Mouse (Mus musculus) adrenal gland, postnatal 4 days (tissue): ENCODE measurements at regions not wholly inside any gene's neighbourhood (a gene's known extent, or its start where the extent isn't known, plus 50 kb on each side); places are given as distances from the start of the nearest gene placed in this dataset.

ENCODE experiments used
- DNase-seq, 2 experiments: peaks; one replicate each; pipeline ENCODE4 v3.0.0; 2021 to 2022; ENCODE audit warnings: low spot score in 2 of 2, mixed read lengths in 2 of 2

DNA sequence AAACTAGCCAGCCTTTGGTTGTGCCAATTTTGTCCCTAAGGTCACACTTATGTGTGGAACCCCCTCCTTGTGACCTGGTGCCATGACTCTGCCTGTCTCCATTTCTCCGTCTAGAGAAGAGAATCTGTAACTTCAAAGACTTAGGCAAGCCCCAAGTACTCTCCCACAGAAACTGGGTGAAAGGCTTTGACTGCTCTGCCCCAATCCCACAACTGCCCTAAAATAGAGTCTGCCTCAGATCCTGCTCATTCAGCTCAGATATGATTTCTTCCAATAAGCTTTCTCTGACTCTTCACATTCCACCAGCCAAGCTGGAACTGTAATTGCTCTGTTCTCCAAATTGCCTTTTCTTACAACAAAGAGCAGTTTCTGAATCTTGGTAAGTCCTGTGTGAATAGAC lies 107.4 kb upstream of the Bcl6 start:
- DNase-seq: no peak

DNA sequence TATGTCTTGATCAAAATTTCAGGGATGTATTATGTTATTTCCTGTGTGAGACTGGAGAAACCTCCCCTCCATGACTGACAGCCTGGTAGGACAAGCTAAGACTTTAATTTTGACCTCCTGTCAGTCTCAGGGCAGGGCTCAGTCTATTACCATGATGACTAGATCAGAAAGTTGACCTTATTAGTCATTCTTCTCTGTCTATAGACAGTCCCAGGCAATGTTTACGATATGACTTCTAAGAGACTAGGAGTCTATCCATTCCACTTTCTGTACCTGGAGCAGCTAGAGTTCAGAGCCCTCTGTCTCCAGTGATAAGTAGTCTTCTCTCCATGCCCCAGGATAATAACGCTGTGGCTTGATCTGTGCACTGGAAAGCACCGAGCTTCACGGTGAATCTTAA lies 107.0 kb upstream of the Bcl6 start:
- no peak for DNase-seq

DNA sequence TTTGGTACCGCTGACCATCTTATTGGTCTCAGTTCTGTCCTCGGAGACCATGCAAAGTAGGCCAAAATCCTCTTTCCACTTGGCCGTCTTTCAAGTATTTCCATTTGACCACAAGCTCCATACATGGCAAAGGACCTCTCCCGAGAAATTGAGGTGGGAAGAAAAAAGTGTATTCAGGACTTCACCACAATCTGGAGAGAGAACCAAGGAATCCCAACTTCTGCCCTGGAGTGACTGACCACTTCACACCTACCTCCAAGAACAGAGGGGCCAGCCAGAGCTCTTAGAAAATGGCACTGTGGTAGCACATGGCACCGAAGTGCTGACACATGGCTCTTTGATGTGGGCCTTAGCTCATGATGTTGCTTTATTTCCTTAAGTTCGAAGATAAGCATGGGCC lies 105.9 kb upstream of the Bcl6 start:
- DNase-seq: no peak

DNA sequence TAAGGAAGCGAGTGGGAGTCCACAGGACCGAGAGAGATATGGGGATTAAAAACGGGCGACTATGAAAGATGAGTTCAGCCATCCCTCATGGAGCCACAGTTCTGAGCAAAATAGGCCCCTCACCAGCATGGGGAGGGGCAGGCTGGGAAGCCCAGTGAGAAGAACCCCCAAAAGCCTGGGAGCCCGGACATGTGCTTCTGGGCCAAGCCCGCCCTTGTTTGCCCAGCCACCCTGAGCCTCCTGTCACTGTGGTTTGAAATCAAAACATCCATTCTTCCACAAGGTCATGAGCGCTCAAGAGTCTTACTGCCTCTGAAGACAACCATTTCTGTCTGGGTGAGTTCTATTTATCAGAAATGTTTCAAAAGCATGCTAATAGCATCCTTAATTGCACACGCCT lies 105.0 kb upstream of the Bcl6 start:
- DNase-seq: no peak

DNA sequence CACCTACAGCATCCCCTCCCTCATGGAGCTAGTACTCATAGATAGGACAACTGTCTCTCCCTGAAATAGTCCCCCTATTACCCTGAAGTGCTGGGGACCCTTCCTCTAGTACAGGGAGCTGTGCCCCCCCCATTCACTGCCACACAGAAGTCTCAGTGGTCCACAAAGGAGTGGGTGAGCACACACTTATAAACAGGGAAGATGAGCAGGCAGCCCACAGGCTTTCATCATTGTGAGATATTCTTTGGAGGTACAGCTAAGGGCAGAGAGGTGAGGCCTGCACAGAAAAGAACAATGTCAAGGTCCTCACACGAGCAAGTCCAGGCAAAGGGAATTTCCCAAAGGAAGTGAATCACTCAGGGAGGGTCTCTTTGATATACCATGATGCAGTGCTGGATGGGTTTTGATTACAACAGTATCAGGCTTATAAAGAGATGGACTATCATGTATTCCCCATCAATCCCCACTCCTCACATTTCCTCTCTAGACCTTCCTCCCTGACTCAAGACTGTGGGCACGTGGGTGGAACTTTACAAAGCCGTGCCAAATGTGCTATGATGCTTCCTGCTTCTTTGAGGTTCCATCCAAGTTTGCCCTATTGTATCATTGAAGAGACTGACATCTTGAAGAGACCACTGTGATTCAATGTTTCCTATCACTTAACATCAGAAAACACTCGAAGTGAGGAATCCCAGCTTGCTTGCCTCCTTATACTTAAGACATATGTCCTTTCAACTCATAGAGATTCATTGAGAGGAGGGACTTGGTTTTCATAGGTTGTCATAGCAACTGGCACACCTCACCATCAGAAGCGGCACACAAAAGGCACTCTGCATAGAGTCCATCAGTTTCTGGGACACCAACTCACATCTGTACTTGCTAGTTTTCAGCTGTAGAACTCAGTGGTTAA lies 104.2 kb upstream of the Bcl6 start:
- DNase-seq: no peak

DNA sequence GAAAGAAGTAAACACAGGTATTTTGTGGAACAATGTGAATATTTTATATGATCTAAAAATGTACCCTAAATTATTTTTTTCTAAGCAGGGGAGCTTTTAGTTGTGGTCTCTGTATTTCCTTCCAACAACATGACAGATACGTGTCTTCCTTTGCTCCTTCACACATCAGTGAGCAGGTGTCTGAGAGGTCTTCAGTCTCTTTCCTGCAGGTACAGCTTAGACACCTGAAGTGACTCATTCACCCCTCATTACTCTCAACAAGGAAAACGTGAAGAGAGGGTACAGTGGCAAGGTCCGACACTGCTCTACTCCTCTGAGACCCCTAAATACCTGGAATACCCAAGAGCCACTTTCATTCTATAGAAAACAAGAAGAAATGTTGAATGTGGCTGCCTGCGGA lies 103.5 kb upstream of the Bcl6 start:
- no peak for DNase-seq

DNA sequence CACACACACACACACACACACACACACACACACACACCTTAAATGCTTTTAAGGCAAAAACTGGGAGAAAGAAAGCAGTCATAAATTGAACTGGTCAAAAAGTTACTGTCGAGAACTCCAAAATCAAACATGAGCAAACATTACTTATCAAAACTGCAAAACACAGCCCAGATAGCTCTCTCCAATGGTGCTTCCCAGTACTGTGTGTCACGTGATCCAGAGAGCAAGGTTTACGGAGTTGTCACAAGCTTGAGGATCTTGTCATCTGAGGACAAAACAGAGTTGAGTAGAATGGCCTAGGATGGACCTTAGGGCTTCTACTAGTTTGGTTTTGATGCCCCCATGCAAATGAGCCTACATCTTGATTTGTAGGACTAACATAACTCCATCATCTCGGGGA lies 102.3 kb upstream of the Bcl6 start:
- no peak for DNase-seq

DNA sequence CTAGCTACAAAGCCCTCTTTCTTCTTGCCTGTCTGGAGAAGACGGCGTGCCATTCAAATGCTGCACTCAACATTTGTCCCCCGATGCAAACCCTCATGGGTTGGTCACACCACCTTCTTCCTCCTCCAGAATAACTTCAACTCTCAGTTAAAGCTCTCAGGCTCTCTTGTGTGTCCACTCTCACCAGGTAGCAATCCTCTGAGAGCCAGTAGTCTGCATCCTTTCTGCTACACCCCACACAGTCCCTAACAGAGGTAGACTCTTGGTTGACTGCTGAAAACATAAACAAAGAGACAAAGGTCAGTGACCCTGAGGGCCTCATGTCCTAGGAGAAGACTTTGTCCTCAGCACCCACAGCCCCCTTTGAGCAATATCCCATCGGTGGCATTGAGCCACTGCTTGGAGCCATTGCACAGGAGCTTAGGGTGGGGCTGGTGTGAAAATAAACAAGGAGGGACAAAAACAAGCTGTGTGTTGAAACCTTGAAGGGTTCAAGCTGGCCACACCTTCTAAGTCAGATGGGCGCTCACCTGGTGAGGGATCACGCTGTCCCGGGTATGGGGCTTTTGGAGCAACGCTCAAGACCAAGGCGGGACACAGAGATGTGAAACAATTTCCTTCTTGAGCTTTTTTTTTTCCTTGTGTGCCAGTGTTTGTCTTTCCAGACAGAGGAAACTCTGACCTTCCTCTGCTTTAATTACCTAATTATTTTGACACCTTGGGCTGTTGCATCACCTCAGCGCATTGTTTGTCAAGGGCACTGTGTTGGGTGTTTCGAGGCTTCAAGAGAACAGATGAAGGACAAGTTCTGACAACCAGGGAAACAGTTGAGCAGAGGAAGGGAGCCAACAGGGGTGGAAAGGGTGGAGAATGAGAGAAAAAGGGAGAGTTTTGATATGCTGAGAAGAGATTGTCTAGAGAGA lies 101.4 kb upstream of the Bcl6 start:
- DNase-seq: no peak

DNA sequence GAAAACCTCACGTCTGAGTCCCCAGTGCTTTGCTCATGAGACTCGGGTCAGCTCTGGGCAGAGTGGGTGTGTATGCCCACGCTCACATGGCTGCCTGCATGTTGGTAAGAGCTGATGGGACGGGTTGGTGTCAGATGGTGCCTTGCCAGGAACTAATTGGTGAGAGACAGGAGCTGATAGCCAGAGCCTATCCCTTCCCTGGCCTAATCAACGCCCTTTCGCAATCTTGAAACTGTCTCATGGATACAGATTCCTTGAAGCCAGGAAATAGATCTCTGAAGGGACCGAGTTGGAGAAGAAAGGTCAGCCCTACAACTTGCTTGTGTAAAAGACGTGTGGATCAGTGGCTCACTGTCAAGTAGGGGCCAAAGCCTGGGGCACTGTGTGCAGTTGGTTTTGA lies 95.3 kb upstream of the Bcl6 start:
- DNase-seq: no peak

DNA sequence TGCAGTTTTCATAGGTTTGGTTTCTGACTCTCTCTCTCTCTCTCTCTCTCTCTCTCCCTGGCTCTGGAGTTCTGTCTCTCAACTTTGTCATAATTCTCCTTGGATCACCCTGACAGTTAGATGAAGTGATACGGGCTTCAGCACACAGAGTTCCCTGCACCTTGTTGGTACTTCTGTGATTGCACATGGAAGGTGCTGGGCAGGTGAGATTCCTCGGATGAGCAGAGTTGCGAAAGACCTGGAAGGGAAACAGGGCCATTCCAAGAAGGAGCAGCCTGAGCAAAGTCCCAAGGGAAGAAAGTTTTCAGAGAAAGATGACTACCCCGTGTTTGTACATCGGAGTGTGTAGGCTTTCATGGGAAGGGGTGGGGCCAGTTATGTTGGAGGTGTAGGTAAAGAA lies 91.8 kb upstream of the Bcl6 start:
- no peak for DNase-seq

DNA sequence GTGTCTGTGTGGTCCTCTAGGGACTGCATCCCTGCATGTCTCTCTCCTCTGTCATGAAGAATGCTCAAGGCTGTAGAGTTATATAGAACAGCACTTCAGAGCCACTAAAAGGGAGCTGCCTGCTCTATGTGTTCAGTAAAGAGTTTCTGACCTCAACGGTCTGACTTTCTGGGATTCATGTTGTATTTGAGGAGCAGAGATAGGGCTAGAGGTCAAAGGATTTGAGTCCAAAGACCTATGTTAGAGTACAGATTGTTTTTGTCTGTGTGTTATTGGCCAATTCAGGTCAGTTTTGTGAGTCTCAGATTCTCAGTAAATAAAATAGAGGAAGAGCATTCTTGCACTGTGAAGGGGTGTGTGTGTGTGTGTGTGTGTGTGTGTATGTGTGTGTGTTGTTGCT lies 90.0 kb upstream of the Bcl6 start:
- no peak for DNase-seq

DNA sequence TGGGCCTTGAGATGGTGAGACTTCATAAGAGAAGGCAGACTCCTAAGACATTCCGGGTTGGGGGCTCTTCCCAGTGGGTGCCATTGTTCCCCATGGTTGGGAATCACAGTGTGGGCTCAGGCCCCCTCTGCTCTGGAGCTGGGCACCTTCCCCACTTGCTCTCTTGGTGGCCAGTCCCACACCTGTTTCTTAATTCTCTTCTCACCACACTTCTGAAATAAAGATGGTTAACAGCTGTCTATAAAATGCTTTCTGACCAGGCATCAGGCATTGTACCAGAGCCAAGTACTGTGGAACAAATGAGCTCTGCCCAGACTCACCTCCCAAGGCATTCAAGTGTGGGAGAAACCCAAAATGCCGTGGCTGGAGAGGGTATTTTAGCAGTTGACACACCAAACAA lies 88.8 kb upstream of the Bcl6 start:
- no peak for DNase-seq

DNA sequence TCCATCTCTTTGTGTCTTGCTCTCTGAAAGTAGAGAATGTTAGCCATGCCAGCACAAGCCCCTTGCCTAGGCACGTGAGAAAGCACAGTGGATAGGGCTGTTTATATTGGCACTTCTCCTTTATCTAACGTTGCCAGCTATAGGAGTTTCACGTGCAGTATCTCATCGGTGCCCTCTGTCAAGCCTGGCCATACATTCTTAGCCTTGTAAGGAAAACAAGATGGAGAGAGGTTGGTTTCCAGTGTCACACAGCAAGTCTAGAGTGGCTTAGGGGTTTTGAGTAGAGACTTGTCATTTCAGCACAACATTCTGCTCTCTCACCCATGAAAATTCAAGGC lies 88.1 kb upstream of the Bcl6 start:
- DNase-seq: no peak

DNA sequence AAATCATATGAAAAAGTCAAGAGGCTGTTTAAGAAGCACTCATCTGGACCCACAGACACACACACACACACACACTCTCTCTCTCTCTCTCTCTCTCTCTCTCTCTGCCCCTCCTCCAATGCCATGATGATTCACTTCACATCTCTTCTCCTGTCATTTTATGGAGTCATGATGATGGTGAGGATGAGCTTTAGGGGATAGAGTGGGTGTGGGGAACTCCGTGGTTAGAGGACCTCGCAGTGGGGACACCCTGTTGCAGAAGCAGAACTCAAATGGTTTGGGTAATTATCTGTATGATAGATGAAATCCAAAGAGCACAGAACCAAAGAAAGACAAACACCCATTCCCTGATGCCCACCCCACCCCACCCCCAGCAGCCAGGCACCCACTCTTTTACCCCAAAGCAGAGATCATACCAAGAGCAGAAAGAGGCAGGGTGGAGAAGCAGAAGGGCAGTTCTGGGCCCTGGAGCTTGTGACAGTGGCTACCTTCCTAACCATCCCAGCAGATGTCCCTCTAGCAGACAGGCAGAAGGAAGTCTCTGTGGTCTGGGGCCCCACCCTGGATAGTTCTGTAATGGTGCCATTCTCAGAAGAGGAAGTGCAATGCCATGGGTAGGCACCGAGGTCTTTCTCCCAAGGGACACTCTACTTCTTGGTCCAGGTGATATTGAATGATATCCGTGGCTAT lies 87.6 kb upstream of the Bcl6 start:
- DNase-seq: no peak

DNA sequence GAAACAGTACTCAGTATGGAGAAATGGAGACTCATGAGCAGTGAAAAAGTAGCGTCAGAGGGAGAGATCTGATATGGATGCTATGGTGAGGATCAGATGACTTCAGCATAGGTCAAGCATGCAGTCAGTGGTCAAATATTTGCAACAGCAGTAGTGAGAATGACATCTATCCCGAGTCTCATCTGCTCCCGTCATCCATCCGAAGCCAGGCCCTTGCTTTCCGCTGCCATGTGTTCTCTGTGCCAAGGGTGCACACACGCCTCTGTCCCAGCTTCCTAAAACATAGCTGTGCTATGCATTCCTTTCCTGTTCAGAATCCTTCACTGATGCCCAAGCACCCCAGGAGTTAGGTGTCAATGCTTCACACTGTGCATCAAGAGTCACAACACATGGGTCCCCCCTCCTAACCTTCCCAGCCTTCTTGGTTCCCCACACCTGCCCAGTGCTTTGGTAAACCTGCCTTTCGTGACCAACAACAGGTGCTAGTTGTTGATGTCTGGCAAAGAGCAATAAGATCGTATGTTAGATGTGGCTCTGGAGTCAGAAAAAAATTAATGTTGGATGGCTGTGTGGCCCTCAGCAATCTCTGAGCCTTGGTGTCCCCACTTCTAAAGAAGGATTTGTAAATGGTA lies 85.1 kb upstream of the Bcl6 start:
- DNase-seq: no peak

DNA sequence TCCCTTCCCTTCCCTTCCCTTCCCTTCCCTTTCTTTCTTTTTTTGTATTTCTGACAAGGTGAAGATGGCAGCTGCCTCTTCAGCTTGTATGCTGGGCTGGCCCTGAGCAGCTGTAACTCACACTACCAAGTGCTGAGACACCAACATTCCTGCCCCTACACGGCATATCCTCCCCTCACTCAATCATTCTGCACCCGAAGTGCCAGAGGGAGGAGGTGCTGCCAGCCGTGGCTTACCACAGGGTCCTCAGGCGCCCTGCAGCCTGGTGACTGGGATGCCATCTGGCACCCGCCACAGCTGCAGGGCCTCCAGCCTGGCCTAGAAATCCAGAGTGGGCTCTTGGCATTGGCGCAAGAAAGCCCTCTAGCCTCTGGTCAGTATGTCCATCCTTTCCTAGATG lies 84.4 kb upstream of the Bcl6 start:
- no peak for DNase-seq

DNA sequence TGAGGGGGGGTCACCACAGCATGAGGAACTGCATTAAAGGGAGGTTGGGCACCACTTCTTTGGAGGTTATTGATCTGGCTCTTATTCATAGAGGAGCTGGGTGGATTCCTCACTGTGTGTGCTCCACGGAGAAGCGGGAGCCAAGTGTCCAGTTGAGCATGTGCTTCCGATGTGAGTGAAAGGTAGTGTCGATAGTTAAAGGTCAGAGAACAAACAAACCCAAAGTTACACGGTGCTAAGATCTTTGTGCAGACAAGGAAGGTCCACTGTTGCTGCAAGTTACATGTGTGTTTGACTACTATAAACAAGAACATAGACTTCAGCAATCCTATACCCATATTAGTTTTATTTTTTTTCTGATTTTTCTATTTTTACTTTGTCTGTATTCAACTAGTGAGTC lies 80.8 kb upstream of the Bcl6 start:
- DNase-seq: no peak

DNA sequence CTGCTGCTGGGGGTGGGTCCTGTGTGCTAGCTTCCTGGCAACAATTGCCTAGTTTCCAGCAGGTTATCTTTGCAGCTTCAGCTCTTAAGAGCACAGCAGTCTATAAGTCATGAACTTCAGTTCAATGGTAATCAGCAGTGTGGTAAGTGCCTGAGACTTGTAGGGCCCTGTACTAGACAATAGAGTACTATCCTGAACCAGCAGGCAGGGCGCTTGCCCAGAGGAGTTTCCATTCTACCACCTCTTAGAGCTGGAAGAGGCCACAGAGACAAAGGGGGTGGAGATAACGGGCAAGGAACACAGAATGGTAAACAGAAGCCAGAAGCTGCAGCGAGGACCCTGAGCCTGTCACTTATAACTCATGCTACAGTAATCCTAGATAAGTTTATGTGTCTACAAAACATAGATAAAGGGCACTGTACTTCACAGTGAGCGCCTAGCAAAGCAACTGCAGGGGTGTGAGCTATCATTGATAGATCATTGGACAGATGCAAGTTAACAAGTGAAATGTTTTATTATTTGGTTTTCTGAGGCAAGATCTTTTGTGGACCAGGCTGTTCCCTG lies 79.7 kb upstream of the Bcl6 start:
- DNase-seq: no peak

DNA sequence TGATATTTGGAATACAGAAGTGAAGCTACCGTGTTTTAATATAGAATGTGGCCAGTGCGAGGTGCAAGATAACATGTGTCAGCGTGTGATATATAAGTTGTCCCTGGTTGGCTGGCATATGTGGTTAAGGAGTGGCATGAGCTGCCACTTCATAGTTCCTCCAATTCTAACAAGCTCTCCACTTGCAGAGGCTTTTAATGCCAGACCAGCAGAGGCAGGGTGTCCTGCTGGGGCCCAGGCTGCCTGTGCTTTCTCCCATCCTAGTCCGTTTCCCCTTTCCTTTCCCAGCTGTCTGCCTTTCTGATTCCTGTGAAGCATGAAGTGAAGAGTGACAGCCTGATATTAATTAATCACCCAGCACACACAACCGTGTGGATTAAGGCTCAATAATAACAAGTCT lies 73.7 kb upstream of the Bcl6 start:
- no peak for DNase-seq

DNA sequence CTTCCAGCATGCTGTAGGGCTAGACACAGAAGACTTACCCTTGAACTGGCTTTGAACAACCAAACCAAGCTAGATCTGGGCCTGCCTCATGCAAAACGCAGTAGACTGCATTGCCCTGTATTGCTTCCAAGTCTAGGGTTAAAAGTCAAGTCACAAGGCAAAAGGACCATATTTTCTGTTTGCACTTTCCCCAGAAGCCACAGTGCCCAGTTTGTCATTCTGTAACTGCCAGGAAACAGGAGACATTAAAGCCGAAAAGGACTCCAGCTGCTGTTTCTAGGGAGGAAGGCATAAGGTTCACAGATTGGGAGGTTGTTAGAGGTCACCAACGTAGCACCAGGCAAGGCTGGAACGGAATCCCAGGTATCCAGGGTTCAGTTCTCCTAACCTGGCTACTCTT lies 72.8 kb upstream of the Bcl6 start:
- no peak for DNase-seq

DNA sequence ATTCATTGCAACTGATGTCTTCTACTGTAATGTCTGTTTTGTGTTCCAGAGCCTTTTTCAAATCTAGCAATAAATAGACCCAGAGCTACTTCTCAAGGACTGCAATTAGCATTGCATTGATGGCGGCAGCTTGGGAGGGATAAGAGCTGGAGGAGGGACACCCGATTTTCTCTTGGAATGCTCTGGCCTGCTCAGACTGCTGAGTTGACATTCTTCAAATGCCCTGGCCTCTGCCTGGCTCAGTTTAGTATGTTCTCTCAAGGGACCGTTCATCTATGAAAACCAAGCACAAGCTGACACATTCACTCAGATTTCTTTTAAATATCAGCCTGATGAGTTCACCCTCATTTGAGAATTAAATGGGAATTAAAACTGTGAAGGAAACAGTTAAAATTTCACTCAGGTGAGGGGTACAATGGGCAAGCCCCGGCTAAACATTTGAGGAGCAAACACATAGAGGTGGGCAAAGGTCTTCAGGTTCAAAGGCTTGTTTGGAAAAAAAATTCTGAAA lies 70.5 kb upstream of the Bcl6 start:
- no peak for DNase-seq
